Mouse (Mus musculus): ENCODE measurements around the gene Zfp865. TPM values are rescaled to one million over a fixed set of nuclear protein-coding genes. Genes with fewer than 3 reads are reported as not detected.

Gene Zfp865
- polyA plus RNA-seq, 1 experiment from 2014 or later = 5.6 TPM

- peaks cover 38% of the 10 kb centered on the region for H3K4me1 ChIP-seq (replicated peaks)
- peak overlapping the region; percentile 47 for H3K4me3 ChIP-seq (replicated peaks)
- no peak for ATAC-seq
- no peaks in the 10 kb centered on the region for H3K9me3 ChIP-seq
- no peaks in the 10 kb centered on the region for H3K36me3 ChIP-seq
- 35% methylated on average over 8 of the region's 8 CpGs for WGBS
- H3K27ac ChIP-seq = no peak overlapping the region
- peak overlapping the region; percentile 72 for H3K4me2 ChIP-seq (replicated peaks)
- H3K9ac ChIP-seq = peak overlapping the region; percentile 62; the same call in 1 of the 2 replicates
- peaks cover 54% of the 10 kb centered on the region for H3K27me3 ChIP-seq (replicated peaks)
Measured at GRCm38 (mm10) chr7:5057381-5057780, 37.2 kb downstream of the Zfp865 start.

- no peak for ATAC-seq
- Histone ChIP-seq H3K4me1 (replicated peaks) (peaks cover 34% of the 10 kb centered on the region), H3K36me3 (no peaks in the 10 kb centered on the region), H3K9ac (no peak overlapping the region), H3K27ac (no peak overlapping the region), H3K27me3 (replicated peaks) (peaks cover 52% of the 10 kb centered on the region), H3K4me3 (replicated peaks) (no peak overlapping the region), H3K4me2 (replicated peaks) (peak overlapping the region; percentile 72), H3K9me3 (no peaks in the 10 kb centered on the region)
- 32% methylated on average over 11 of the region's 11 CpGs for WGBS
Measured at GRCm38 (mm10) chr7:5057804-5058203, 37.6 kb downstream of the Zfp865 start.

GRCm38 (mm10) chr7:5058631-5059030 is 38.5 kb downstream of the Zfp865 start:
- Histone ChIP-seq H3K27ac (no peak overlapping the region), H3K9ac (no peak overlapping the region), H3K36me3 (no peaks in the 10 kb centered on the region), H3K27me3 (replicated peaks) (peaks cover 43% of the 10 kb centered on the region), H3K4me3 (replicated peaks) (no peak overlapping the region), H3K9me3 (no peaks in the 10 kb centered on the region), H3K4me1 (replicated peaks) (peaks cover 26% of the 10 kb centered on the region), H3K4me2 (replicated peaks) (no peak overlapping the region)
- 89% methylated on average over 1 of the region's 1 CpGs for WGBS
- no peak for ATAC-seq

- H3K9ac ChIP-seq = no peak overlapping the region
- peaks cover 24% of the 10 kb centered on the region for H3K4me1 ChIP-seq (replicated peaks)
- 91% methylated on average over 12 of the region's 12 CpGs for WGBS
Measured at GRCm38 (mm10) chr7:5059421-5059820, 39.2 kb downstream of the Zfp865 start.

GRCm38 (mm10) chr7:5060239-5060731 is 40.1 kb downstream of the Zfp865 start:
- Histone ChIP-seq H3K4me1 (replicated peaks) (peaks cover 24% of the 10 kb centered on the region), H3K27ac (peak overlapping the region; percentile 99), H3K9me3 (no peaks in the 10 kb centered on the region), H3K4me2 (replicated peaks) (peak overlapping the region; percentile 90), H3K9ac (peak overlapping the region; percentile 72), H3K36me3 (no peaks in the 10 kb centered on the region), H3K27me3 (replicated peaks) (peaks cover 27% of the 10 kb centered on the region), H3K4me3 (replicated peaks) (peak overlapping the region; percentile 62)
- ATAC-seq = peak; percentile 13
- WGBS = 2% methylated on average over 27 of the region's 27 CpGs

More at GRCm38 (mm10) chr7:5059421-5059820, 39.2 kb downstream of the Zfp865 start:
- Histone ChIP-seq H3K27ac (no peak overlapping the region), H3K27me3 (replicated peaks) (peaks cover 35% of the 10 kb centered on the region), H3K4me2 (replicated peaks) (no peak overlapping the region), H3K36me3 (no peaks in the 10 kb centered on the region), H3K9me3 (no peaks in the 10 kb centered on the region), H3K4me3 (replicated peaks) (no peak overlapping the region)
- ATAC-seq = no peak

- peak overlapping the region; percentile 99 for H3K27ac ChIP-seq
- peak overlapping the region; percentile 62 for H3K4me3 ChIP-seq (replicated peaks)
- no peaks in the 10 kb centered on the region for H3K9me3 ChIP-seq
- peak overlapping the region; percentile 90 for H3K4me2 ChIP-seq (replicated peaks)
- under 1% methylated on average over 60 of the region's 60 CpGs for WGBS
- H3K9ac ChIP-seq = peak overlapping the region; percentile 72
- peak; percentile 91 for ATAC-seq
- no peaks in the 10 kb centered on the region for H3K36me3 ChIP-seq
- peaks cover 26% of the 10 kb centered on the region for H3K4me1 ChIP-seq (replicated peaks)
- H3K27me3 ChIP-seq (replicated peaks) = peaks cover 18% of the 10 kb centered on the region
Measured at GRCm38 (mm10) chr7:5060944-5061773, 41.0 kb downstream of the Zfp865 start.

- peak; percentile 85 for ATAC-seq
- Histone ChIP-seq H3K36me3 (0 out of 2 replicates have a peak, but pooled peaks cover under 1% of the 10 kb centered on the region), H3K4me2 (replicated peaks) (peak within 1 kb of the TSS; percentile 90), H3K27me3 (replicated peaks) (peaks cover 12% of the 10 kb centered on the region), H3K4me3 (replicated peaks) (peak within 1 kb of the TSS; percentile 62), H3K27ac (peak within 1 kb of the TSS; percentile 99), H3K4me1 (replicated peaks) (peaks cover 25% of the 10 kb centered on the region), H3K9me3 (no peaks in the 10 kb centered on the region), H3K9ac (peak within 1 kb of the TSS; percentile 72)
- under 1% methylated on average over 64 of the region's 65 CpGs for WGBS
Measured at GRCm38 (mm10) chr7:5061774-5062359, 41.7 kb downstream of the Zfp865 start, which contains the start of gene U2af2. TSS of gene U2af2 (plus strand) at chr7:5062143.

GRCm38 (mm10) chr7:5062360-5063001 is 42.3 kb downstream of the Zfp865 start:
- Histone ChIP-seq H3K27ac (peak overlapping the region; percentile 99), H3K9me3 (no peaks in the 10 kb centered on the region), H3K4me2 (replicated peaks) (peak overlapping the region; percentile 74), H3K36me3 (0 out of 2 replicates have a peak, but pooled peaks cover 7% of the 10 kb centered on the region), H3K9ac (peak overlapping the region; percentile 72), H3K4me1 (replicated peaks) (peaks cover 22% of the 10 kb centered on the region), H3K27me3 (replicated peaks) (peaks cover 7% of the 10 kb centered on the region; the same call in 1 of the 2 replicates), H3K4me3 (replicated peaks) (peak overlapping the region; percentile 62)
- peak; percentile 68 for ATAC-seq
- under 1% methylated on average over 51 of the region's 51 CpGs for WGBS

GRCm38 (mm10) chr7:5064886-5065285 is 44.7 kb downstream of the Zfp865 start:
- peaks cover 21% of the 10 kb centered on the region for H3K4me1 ChIP-seq (replicated peaks)
- no peak overlapping the region for H3K4me3 ChIP-seq (replicated peaks)
- peaks cover 28% of the 10 kb centered on the region for H3K36me3 ChIP-seq
- 89% methylated on average over 6 of the region's 6 CpGs for WGBS
- H3K27me3 ChIP-seq (replicated peaks) = no peaks in the 10 kb centered on the region
- no peaks in the 10 kb centered on the region for H3K9me3 ChIP-seq
- no peak for ATAC-seq
- H3K27ac ChIP-seq = no peak overlapping the region
- H3K9ac ChIP-seq = no peak overlapping the region
- H3K4me2 ChIP-seq (replicated peaks) = peak overlapping the region; percentile 74; the same call in 1 of the 2 replicates

GRCm38 (mm10) chr7:5073586-5073985 is 53.4 kb downstream of the Zfp865 start:
- no peaks in the 10 kb centered on the region for H3K9me3 ChIP-seq
- H3K4me3 ChIP-seq (replicated peaks) = no peak overlapping the region
- WGBS = 62% methylated on average over 1 of the region's 1 CpGs
- no peaks in the 10 kb centered on the region for H3K27me3 ChIP-seq (replicated peaks)
- no peaks in the 10 kb centered on the region for H3K4me1 ChIP-seq (replicated peaks)
- no peak overlapping the region for H3K27ac ChIP-seq
- no peak overlapping the region for H3K9ac ChIP-seq
- no peak overlapping the region for H3K4me2 ChIP-seq (replicated peaks)
- ATAC-seq = peak; percentile 31; the same call in 1 of the 2 replicates
- peaks cover 65% of the 10 kb centered on the region for H3K36me3 ChIP-seq

- no peak for ATAC-seq
- no peaks in the 10 kb centered on the region for H3K4me1 ChIP-seq (replicated peaks)
- H3K4me2 ChIP-seq (replicated peaks) = no peak overlapping the region
- H3K9ac ChIP-seq = no peak overlapping the region
- H3K27me3 ChIP-seq (replicated peaks) = no peaks in the 10 kb centered on the region
- H3K27ac ChIP-seq = no peak overlapping the region
- WGBS = 96% methylated on average over 5 of the region's 5 CpGs
- H3K9me3 ChIP-seq = no peaks in the 10 kb centered on the region
- no peak overlapping the region for H3K4me3 ChIP-seq (replicated peaks)
- H3K36me3 ChIP-seq = peaks cover 55% of the 10 kb centered on the region
Measured at GRCm38 (mm10) chr7:5074984-5075383, 54.8 kb downstream of the Zfp865 start.

- Histone ChIP-seq H3K36me3 (peaks cover 48% of the 10 kb centered on the region), H3K27me3 (replicated peaks) (no peaks in the 10 kb centered on the region), H3K27ac (no peak overlapping the region), H3K4me2 (replicated peaks) (no peak overlapping the region), H3K9me3 (no peaks in the 10 kb centered on the region), H3K4me1 (replicated peaks) (peaks cover 4% of the 10 kb centered on the region), H3K4me3 (replicated peaks) (no peak overlapping the region), H3K9ac (no peak overlapping the region)
- ATAC-seq = no peak
- WGBS = 65% methylated on average over 2 of the region's 2 CpGs
Measured at GRCm38 (mm10) chr7:5076931-5077330, 56.8 kb downstream of the Zfp865 start.
